Mouse (Mus musculus): Measurements from ENCODE around the gene Stpg4. TPM values are rescaled to one million over a fixed set of nuclear protein-coding genes. Genes with fewer than 3 reads are reported as not detected.

Stpg4 gene
- polyA plus RNA-seq, 1 experiment from 2014 or later: not detected

DNA sequence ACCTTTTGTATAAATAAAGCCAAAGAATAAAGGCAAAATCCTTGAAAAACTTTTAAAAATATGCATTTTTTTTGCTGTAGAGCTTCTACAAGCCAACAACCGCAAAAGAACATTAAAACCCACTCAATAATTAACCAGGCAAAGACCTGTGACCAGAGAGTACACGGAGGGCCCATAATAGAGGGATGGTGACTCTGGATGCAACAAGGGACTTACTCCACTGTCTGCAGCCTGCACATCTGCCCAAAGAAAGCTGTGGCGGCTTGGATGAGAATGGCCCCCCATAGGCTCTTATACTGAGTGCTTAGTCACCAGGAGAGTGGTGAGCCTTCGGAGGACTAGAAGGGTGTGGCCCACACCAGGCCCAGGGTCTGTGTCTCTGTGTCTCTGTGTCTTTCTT lies 24.1 kb downstream of the Stpg4 start:
- WGBS (ENCODE audit: insufficient replicate concordance): 59% methylated on average over 4 of the region's 4 CpGs
- ATAC-seq: no peak
- H3K4me3 ChIP-seq: no peak overlapping the region

GRCm38 (mm10) chr17:87402444-87402843 lies 25.1 kb downstream of the Stpg4 start:
- Histone ChIP-seq H3K27me3 (replicated peaks) (no peaks in the 10 kb centered on the region), H3K4me1 (0 out of 2 replicates have a peak, but pooled peaks cover 5% of the 10 kb centered on the region), H3K36me3 (no peaks in the 10 kb centered on the region), H3K4me2 (no peak overlapping the region), H3K27ac (no peak overlapping the region), H3K9me3 (replicated peaks) (no peaks in the 10 kb centered on the region), H3K9ac (no peak overlapping the region), H3K4me3 (no peak overlapping the region)
- WGBS (ENCODE audit: insufficient replicate concordance): 68% methylated on average over 11 of the region's 11 CpGs
- no peak for ATAC-seq

More for the DNA sequence above, 24.1 kb downstream of the Stpg4 start:
- H3K9ac ChIP-seq: no peak overlapping the region
- no peaks in the 10 kb centered on the region for H3K9me3 ChIP-seq (replicated peaks)
- no peak overlapping the region for H3K27ac ChIP-seq
- no peaks in the 10 kb centered on the region for H3K36me3 ChIP-seq
- 0 out of 2 replicates have a peak, but pooled peaks cover 5% of the 10 kb centered on the region for H3K4me1 ChIP-seq
- H3K4me2 ChIP-seq: no peak overlapping the region
- no peaks in the 10 kb centered on the region for H3K27me3 ChIP-seq (replicated peaks)

DNA sequence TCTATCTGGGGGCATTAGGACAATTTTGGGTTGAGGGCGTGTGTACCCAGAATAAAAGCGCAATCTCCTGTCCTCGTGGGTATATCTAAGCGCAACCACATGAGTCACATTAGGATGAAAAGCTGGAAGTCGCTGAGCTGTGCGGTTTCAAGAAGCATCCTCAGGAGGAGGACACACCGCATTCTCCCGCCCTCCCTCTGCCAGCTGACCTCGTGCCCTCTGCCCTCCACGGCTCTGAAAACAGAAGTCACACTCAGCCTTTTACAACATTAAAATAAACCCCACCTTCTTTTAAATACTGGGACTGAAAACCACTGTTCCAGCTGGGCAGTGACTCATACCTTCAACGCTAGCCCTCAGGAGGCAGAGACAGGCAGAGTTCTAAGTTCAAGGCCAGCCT lies 30.5 kb downstream of the Stpg4 start:
- no peaks in the 10 kb centered on the region for H3K9me3 ChIP-seq (replicated peaks)
- H3K9ac ChIP-seq: no peak overlapping the region
- H3K27me3 ChIP-seq (replicated peaks): no peaks in the 10 kb centered on the region
- H3K4me3 ChIP-seq: no peak overlapping the region
- no peak for ATAC-seq
- peaks cover 8% of the 10 kb centered on the region for H3K4me1 ChIP-seq
- H3K27ac ChIP-seq: no peak overlapping the region
- H3K36me3 ChIP-seq: no peaks in the 10 kb centered on the region
- WGBS (ENCODE audit: insufficient replicate concordance): 63% methylated on average over 11 of the region's 11 CpGs
- no peak overlapping the region for H3K4me2 ChIP-seq

DNA sequence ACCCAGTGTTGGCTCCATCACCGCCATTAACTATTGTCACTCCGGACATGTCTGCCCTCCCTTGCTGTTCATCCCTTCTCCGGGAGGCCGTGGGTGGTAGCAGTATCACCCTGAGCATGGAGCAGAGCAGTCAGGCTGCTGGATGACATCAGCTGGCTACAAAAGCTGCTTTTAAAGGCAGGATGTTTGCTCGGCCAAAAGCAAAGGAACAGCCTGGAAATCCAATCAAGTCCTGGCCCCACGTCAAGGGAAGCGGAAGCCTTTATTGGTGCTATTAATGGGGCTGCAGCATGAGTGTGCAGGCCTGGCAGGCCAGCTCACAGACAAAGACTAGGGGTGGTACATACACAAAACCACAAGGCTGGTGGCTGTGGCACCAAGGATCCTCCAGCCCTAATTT lies 36.3 kb downstream of the Stpg4 start:
- no peak overlapping the region for H3K4me3 ChIP-seq
- no peak overlapping the region for H3K9ac ChIP-seq
- H3K9me3 ChIP-seq (replicated peaks): no peaks in the 10 kb centered on the region
- no peak overlapping the region for H3K27ac ChIP-seq
- no peaks in the 10 kb centered on the region for H3K27me3 ChIP-seq (replicated peaks)
- no peak for ATAC-seq
- peaks cover 5% of the 10 kb centered on the region for H3K4me1 ChIP-seq
- H3K4me2 ChIP-seq: no peak overlapping the region
- H3K36me3 ChIP-seq: no peaks in the 10 kb centered on the region
- 69% methylated on average over 7 of the region's 7 CpGs for whole genome bisulfite sequencing (ENCODE audit: insufficient replicate concordance)

DNA sequence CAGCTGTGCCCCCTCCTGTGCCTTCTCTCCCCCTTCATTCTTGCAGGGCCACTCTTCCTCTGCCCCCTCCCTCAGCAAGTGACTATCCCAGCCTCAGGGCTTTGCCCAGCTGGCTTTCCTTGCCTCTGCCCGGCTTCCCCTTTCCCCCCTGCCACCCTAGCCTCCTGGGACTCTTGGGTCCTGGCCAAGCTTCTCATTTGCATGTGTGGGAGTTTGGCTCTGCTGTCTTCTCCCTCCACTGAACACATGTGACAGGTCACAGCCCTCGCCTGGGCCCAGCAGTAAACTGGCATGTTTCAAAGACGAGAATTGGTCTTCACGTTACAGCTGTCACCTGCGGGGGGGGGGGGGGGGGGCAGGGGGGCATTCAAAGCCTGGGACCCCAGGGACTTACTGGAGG lies 40.5 kb downstream of the Stpg4 start:
- Histone ChIP-seq H3K4me1 (no peaks in the 10 kb centered on the region), H3K4me2 (no peak overlapping the region), H3K9ac (no peak overlapping the region), H3K4me3 (no peak overlapping the region), H3K27ac (no peak overlapping the region), H3K27me3 (replicated peaks) (0 out of 2 replicates have a peak, but pooled peaks cover 4% of the 10 kb centered on the region), H3K9me3 (replicated peaks) (no peaks in the 10 kb centered on the region), H3K36me3 (no peaks in the 10 kb centered on the region)
- WGBS (ENCODE audit: insufficient replicate concordance): 46% methylated on average over 5 of the region's 5 CpGs
- ATAC-seq: no peak

GRCm38 (mm10) chr17:87385835-87386234 lies 41.7 kb downstream of the Stpg4 start:
- Histone ChIP-seq H3K9me3 (replicated peaks) (no peaks in the 10 kb centered on the region), H3K27ac (no peak overlapping the region), H3K36me3 (no peaks in the 10 kb centered on the region), H3K4me1 (no peaks in the 10 kb centered on the region), H3K4me3 (no peak overlapping the region), H3K27me3 (replicated peaks) (0 out of 2 replicates have a peak, but pooled peaks cover 4% of the 10 kb centered on the region), H3K4me2 (no peak overlapping the region), H3K9ac (no peak overlapping the region)
- 64% methylated on average over 3 of the region's 3 CpGs for WGBS (ENCODE audit: insufficient replicate concordance)
- ATAC-seq: no peak

DNA sequence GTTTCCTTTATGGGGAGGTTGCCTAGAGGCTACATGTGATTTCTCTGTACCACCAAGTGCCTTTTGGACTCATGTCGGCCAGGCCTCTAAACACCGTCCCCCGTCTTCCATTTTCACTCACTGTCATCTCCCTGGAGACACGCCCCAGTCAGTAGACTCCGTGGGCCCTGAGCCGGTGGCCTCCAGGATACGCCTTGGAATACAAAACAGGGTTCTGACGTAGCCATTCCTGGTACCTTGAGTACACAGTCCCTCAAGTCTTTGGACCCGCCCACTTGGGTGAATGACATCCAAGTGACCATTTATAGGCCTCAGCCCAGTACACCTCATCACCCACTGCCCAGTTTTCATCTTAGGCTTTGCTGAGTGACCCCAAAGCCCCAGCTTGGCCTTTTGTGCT lies 46.9 kb downstream of the Stpg4 start:
- 81% methylated on average over 9 of the region's 9 CpGs for WGBS (ENCODE audit: insufficient replicate concordance)
- Histone ChIP-seq H3K9ac (no peak overlapping the region), H3K4me1 (peaks cover 41% of the 10 kb centered on the region), H3K36me3 (no peaks in the 10 kb centered on the region), H3K27me3 (replicated peaks) (0 out of 2 replicates have a peak, but pooled peaks cover under 1% of the 10 kb centered on the region), H3K9me3 (replicated peaks) (no peaks in the 10 kb centered on the region), H3K27ac (no peak overlapping the region), H3K4me2 (no peak overlapping the region), H3K4me3 (no peak overlapping the region)
- ATAC-seq: no peak

DNA sequence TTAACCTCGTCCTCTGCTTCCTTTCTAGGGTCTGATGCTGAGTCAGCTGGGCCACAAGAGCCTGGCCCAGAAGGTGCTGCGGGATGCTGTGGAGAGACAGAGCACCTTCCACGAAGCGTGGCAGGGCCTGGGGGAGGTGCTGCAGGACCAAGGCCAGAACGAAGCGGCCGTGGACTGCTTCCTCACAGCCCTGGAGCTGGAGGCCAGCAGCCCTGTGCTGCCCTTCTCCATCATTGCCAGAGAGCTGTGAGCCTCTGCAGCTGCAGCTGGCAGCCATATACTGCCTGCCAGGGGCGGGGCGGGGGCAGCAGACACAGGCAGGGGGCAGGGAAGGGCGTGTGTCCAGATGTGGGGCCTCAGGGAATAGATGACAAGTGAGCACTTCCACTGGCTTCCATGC lies 47.7 kb downstream of the Stpg4 start:
- Histone ChIP-seq H3K4me2 (no peak overlapping the region), H3K9ac (no peak overlapping the region), H3K4me1 (peaks cover 43% of the 10 kb centered on the region), H3K36me3 (no peaks in the 10 kb centered on the region), H3K9me3 (replicated peaks) (no peaks in the 10 kb centered on the region), H3K27ac (no peak overlapping the region), H3K4me3 (no peak overlapping the region), H3K27me3 (replicated peaks) (no peaks in the 10 kb centered on the region)
- 68% methylated on average over 10 of the region's 10 CpGs for WGBS (ENCODE audit: insufficient replicate concordance)
- ATAC-seq: no peak

- Histone ChIP-seq H3K9me3 (replicated peaks) (no peaks in the 10 kb centered on the region), H3K4me2 (no peak overlapping the region), H3K36me3 (no peaks in the 10 kb centered on the region), H3K9ac (no peak overlapping the region), H3K4me3 (no peak overlapping the region), H3K4me1 (peaks cover 43% of the 10 kb centered on the region), H3K27ac (no peak overlapping the region), H3K27me3 (replicated peaks) (no peaks in the 10 kb centered on the region)
- ATAC-seq: no peak
- 71% methylated on average over 11 of the region's 11 CpGs for WGBS (ENCODE audit: insufficient replicate concordance)
Measured at GRCm38 (mm10) chr17:87379160-87379624, 48.3 kb downstream of the Stpg4 start.

GRCm38 (mm10) chr17:87378354-87379159 lies 49.0 kb downstream of the Stpg4 start:
- 0 out of 2 replicates have a peak, but pooled peaks have one; percentile 2 for ATAC-seq
- no peak overlapping the region for H3K9ac ChIP-seq
- WGBS (ENCODE audit: insufficient replicate concordance): 70% methylated on average over 16 of the region's 16 CpGs

DNA sequence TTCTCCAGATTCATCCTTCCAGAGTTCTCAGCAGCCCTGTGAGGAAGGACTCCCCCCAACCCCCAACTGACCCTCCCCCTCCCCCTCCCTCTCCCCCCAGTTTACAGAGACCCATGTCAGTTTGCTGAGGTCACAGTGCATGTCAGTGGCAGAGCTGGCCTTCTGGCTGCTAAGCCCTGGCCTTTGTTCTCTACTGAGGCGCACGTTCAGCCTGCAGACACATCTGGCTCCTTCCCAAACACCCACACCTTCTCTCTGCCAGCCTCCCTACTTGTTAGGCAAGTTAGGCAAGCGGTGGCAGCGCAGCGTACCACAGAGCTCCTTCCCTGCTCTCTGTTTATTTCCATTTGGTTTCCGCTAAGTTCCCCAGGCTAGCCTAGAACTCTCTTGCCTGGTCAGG lies 50.0 kb downstream of the Stpg4 start:
- Histone ChIP-seq H3K9ac (no peak overlapping the region), H3K27ac (peak overlapping the region; percentile 65; the same call in 1 of the 2 replicates), H3K27me3 (replicated peaks) (no peaks in the 10 kb centered on the region), H3K9me3 (replicated peaks) (no peaks in the 10 kb centered on the region), H3K36me3 (no peaks in the 10 kb centered on the region), H3K4me3 (no peak overlapping the region), H3K4me2 (no peak overlapping the region), H3K4me1 (peaks cover 43% of the 10 kb centered on the region)
- peak; percentile 28; the same call in 1 of the 2 replicates for ATAC-seq
- WGBS (ENCODE audit: insufficient replicate concordance): 83% methylated on average over 6 of the region's 6 CpGs

More at GRCm38 (mm10) chr17:87378354-87379159, 49.0 kb downstream of the Stpg4 start:
- Histone ChIP-seq H3K36me3 (no peaks in the 10 kb centered on the region), H3K27ac (no peak overlapping the region), H3K4me2 (no peak overlapping the region), H3K27me3 (replicated peaks) (no peaks in the 10 kb centered on the region), H3K9me3 (replicated peaks) (no peaks in the 10 kb centered on the region), H3K4me3 (no peak overlapping the region), H3K4me1 (peaks cover 43% of the 10 kb centered on the region)

DNA sequence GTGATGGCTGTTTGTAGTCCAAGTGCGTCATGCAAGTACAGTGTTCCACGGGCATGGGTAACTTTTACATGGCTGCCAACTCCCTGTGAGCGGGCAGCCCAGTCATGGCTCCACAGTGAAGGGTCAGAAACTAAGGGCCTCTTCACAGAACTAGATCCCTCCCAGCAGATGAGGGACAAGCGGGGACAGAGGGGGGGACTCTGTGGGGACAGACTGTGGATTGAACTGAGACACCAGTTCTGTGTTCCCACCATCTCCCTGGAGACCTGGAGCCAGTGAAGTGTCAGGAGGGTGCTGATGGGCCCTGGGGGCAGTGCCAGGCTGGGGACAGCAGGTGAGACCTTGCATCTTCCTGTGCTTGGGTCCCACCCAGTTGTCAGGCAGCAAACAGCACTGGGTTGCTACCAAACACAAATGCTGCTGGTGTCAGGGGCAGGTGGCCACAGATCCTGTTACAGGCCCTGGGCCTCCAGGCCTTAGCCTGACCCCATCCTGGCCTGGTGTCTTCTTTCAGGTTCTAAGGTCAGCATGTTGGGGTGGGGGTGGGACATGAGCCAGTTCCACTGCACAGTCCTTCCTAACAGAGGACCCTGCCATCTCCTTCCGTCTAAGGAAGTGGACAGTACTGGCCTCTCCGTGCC lies 50.6 kb downstream of the Stpg4 start:
- ATAC-seq: peak; percentile 22
- Histone ChIP-seq H3K4me2 (no peak overlapping the region), H3K36me3 (no peaks in the 10 kb centered on the region), H3K27ac (peak overlapping the region; percentile 65; the same call in 1 of the 2 replicates), H3K27me3 (replicated peaks) (no peaks in the 10 kb centered on the region), H3K4me1 (peaks cover 43% of the 10 kb centered on the region), H3K9me3 (replicated peaks) (no peaks in the 10 kb centered on the region), H3K9ac (no peak overlapping the region), H3K4me3 (no peak overlapping the region)
- WGBS (ENCODE audit: insufficient replicate concordance): 79% methylated on average over 6 of the region's 6 CpGs
